Mouse (Mus musculus): Measurements from ENCODE around the gene Vmn2r7.
"Not testable (repeated sequence)": the region's sequence is repeated elsewhere in the genome, so short reads cannot be mapped to it uniquely, and the experiment has no call there.

The Vmn2r7 gene

DNA sequence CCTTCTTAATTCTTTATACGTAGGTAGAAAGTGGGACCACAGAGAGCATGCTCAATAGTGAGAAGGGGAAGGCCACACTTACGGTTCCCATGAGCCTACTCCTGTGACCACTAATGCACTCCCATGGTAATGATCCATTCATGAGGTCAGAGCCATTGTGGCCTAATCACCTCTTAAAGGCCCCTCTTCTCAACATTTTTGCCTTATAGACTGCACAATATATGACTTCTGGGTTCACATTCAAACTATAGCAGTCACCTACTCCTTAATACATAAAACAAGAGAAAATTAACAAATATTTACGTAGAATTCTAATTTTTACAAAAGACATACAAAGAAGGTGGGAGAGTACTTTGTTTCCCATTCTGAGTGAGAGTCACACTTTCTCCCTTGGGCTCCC, at the start of gene Vmn2r7:
TSS of gene Vmn2r7 (minus strand) at position 101 of the 400 bp plus-strand sequence.
- DNase-seq, result not testable (repeated sequence)

DNA sequence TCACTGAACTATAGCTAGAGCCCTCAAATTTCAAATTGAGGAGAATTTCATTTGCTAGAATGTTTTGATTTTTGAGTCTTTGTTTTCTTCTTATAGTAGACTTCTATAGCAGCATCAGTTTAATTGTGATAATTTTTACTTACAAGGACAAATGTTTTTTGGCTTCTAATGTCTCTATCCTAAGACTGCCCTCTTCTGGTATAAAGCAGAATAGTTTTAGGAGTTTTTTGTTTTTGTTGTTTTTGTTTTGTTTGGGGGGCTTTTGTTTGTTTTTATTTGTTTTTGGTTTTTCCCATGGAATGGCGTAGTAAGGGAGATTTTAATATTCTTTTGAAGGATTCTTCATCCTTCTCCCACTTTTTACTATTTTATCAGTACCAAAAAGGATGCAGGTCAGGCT, 45.2 kb upstream of the Vmn2r7 start:
- DNase-seq, result no peak

- no peak for DNase-seq
These were observed 33.8 kb upstream of the Vmn2r7 start for GRCm38 (mm10) chr3:64878199-64878977.

DNA sequence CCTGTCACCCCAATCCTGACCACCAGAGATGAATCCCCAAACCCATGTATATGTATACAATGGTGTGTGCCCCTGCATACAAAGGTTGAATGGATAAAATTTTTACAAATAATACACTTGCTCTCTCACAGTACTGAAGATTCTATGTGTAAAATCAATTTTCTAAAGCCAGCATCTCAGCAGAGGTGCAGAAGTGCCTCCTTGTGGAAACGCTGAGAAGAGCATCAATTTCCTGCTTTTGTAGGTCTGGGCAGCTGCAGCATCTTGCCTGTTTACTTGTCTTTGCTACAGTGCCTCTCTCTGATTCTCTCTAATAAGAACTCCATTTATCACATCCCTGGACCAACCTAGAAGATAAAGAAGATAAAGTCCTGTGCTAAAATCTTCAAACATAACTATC, 32.1 kb upstream of the Vmn2r7 start:
- DNase-seq, result no peak

DNA sequence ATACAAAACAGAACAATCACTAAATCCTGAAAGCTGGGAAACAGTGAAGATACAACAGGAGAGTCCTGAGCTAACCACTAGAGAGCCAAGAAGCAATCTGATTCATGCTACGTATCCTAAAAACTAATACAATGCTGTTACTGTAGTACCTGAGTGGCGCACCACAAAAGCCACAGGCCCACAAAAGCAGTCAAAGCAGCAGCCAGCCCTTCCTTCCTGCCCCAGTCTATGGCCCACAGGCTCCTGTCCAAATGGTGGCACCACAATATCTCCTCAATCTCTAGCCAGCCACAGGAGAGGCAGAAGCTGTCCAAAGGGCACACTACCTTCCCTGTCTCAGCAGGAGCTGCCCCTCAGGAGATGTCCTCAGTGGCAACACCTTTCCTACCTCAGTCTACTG, 1.7 kb downstream of the Vmn2r7 start:
- DNase-seq, result no peak

DNA sequence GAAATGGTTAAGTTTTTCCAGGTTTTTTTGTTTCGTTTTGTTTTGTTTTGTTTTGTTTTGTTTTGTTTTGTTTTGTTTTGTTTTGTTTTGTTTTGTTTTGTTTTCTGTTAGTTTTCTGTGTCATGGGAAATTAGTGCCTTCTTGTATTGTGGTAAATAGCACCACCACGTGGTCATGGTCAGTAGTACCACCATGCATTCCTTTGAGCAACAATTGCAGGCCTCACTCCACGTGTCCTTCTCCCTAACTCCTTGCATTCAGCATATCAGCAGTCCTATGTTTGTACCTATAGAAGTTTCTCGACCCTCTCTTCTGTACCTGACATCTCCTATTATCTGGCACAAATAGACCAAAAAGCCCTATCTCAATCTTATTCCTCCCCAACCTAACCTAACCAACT, 2.3 kb downstream of the Vmn2r7 start:
- peak in 1 of 2 experiments; percentile 15 for DNase-seq

- no peak for DNase-seq
These were observed 13.4 kb downstream of the Vmn2r7 start for GRCm38 (mm10) chr3:64831134-64831533.

- no peak for DNase-seq
These were observed 53.3 kb downstream of the Vmn2r7 start for GRCm38 (mm10) chr3:64791245-64791591.

DNA sequence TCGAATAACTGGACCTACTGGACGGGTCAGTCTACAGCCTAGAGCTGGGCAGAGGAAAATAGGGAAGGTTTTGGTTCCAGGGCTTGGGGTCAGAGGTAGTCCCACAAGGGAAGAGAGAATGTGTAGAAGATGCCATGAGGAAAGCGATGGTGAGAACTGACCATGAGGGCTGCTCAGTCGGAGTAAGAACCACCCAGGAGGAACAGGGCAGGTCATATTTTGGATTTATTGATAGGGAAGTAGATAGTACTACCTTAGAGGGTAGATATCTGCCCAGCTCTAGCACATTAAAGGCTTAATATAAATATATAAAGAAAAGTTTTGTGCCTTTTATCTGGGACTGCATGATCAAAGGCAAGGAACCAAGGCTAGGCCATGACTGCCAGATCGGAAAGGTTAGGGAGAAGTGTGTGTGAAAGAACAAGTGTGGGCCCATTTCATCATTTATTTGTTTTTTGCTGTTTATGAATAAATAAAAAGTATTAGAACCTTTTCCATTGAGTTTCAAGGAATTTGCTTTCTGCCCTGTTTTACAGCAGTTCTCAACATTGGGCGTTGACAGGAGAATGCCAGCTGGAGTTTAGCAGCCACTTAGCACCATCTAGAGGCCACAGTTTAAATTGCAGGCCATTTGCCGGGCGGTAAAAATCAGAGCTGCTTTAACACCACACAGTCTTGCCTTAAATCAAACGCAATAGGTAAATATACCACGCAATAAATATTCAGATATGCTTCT, 53.9 kb downstream of the Vmn2r7 start:
- DNase-seq, result no peak

DNA sequence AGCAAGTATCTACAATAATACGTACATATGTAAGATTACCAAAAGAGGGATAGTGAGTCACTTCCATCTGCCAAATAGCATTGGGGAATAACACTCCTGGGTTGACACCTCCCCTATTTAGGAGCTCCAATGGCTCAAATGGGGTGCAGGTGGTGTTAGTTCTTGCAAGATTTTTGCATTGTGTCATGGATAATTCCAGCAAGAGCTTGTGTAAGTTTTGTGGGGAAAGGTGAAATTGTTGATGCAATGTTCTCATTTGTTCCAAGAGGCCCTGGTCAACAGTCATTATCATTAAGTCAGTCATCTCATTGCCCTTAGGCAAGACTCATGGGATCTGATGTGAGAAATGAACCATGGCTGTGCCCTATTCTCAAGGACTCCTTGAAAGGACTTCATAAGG, 61.7 kb downstream of the Vmn2r7 start:
- DNase-seq, result no peak

DNA sequence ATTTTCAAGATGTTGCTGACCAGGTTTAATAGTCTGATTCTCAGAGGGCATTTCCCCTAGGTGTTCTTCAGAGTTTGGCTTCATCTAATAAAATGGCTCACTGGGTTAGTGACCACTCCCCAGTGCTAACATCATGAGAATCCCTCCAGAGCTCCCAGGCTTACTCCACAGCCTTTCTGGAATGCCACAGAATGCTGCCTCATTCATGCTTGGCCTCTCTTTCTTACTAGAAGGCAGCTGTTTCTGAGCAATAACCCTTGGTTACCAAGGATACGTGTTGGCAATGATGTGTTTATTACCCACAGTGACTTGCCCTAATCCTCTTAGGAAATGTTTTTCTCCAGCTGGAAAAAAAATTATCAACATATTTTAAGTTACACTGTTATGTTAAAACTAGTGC, 72.4 kb downstream of the Vmn2r7 start:
- DNase-seq, result no peak

GRCm38 (mm10) chr3:64756145-64756544, 88.4 kb downstream of the Vmn2r7 start:
- no peak for DNase-seq

- not testable (repeated sequence) for DNase-seq
These were observed 117.2 kb downstream of the Vmn2r7 start for GRCm38 (mm10) chr3:64727187-64727970.

GRCm38 (mm10) chr3:64725736-64726135, 118.8 kb downstream of the Vmn2r7 start:
- DNase-seq, result not testable (repeated sequence)

GRCm38 (mm10) chr3:64676069-64676468, 168.5 kb downstream of the Vmn2r7 start:
- not testable (repeated sequence) for DNase-seq
